Mouse (Mus musculus) monocyte, adult 2 months (primary cell): ENCODE measurements at regions not wholly inside any gene's neighbourhood (a gene's known extent, or its start where the extent isn't known, plus 50 kb on each side); places are given as distances from the start of the nearest gene placed in this dataset.
A peak's percentile ranks its signal among the peaks of the same experiment; 100 is the strongest.
"Not testable (repeated sequence)": the region's sequence is repeated elsewhere in the genome, so short reads cannot be mapped to it uniquely, and the experiment has no call there.

Experiments used
- DNase-seq, 2 experiments: peaks; one replicate each; pipeline ENCODE4 v3.0.0; 2022; ENCODE audit warnings: low spot score in 2 of 2, low read depth in 1 of 2

DNA sequence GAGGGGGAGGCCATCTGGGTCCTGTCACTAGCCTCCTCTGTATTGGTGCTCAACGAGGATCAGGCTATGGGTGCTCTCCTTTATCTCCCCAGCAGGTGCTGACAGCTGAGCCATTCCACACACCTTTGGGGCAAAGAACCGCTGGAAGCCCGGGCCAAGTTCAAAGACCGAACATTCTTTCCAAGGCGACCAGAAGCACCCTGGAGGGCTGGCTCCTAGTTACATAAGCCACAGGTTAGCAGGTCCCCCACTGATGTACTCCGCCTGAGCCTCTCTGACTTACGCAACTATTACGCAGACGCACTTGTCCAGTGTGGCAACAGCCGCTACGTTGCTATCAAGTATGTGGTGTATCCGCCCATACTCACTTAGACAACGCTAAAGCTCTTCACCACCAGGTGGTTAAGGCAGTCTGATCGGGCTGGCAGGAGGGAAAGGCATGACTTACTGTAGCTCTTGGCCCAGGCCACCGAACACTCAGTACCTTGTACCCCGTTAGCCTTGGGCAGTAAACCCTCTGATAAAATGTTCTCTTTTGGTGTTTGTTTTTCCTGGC lies 69.2 kb downstream of the Gm33543 start:
- DNase-seq: peak in 1 of 2 experiments; percentile 7

DNA sequence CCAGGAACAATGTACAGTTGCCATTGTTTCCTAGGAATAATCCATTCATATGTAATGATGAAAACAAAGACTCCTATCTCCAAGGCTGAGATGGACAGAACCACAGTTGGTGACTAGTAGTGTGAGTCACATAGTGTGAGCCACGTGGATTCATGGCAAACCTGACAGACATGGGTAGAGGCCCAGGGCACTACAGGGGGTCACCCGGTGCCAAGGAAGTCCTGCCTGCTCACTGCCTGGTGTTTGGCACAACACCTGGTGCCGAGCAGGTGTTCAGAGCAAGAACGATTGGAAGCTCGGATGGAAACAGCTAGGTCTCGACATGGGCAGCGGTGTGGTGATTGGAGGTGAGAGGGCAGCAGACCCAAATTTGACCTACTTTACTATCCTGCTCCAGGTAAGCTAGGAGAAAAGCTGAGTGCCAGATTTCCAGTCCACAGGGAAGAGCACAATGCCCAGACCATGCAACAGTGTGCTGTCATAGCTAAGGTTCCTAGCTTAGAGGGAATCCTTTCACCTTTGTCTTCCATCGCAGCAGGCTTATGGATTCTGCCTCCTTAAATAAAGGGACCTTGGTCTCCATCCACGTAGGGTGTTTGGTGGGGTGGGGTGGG lies 69.8 kb downstream of the Gm33543 start:
- no peak for DNase-seq

DNA sequence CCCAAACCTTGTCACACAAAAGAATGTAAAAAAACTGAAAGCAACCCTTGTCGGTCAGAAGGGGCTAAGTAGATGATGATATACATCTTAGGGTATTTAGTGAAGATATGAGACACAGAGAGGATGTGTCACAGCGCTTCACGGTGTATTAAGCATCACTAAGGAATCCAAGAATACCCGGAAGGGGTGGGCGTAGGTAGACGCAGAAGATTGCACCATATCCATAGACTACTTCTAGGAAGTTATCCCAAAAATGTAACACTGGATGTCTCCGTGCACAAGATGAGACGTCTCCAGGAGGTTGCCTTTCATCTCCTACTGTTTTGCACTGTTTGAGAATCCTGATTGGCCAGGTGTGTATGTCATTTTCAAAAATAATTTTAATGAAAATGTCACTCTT lies 73.8 kb downstream of the Gm33543 start:
- DNase-seq: no peak

DNA sequence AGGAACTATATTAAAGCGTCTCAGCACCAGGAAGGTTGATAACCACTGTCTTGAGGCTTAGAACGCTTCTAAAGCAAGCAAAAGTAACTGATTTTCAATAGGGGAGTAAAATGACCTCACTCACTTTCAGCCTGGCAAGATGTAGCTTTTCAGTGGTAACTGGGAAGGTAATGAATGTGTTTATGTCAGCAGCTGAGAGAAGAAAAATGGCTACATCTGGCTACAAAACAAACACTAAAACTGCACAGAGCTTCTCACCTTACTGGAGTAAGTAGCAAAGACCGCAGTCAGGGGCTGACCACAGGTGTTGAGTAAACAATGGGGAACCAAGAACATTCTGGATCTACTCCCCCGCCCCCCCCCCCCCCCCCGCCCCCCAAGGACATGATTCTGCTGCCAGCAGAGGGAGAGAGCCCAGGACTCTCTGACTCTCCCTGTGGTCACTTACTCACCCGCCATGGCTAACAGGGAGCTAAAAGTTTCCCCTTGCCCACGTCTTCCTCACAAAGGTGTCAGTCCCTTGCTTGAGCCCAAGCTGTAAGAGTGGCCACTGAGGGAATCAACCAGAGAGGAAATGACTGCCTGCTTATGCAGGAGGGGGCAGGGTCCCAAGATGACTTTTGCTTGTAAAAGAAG lies 75.1 kb downstream of the Gm33543 start:
- no peak for DNase-seq

- DNase-seq: no peak
These were observed 78.6 kb downstream of the Gm33543 start for GRCm38 (mm10) chr10:95764129-95764528.

DNA sequence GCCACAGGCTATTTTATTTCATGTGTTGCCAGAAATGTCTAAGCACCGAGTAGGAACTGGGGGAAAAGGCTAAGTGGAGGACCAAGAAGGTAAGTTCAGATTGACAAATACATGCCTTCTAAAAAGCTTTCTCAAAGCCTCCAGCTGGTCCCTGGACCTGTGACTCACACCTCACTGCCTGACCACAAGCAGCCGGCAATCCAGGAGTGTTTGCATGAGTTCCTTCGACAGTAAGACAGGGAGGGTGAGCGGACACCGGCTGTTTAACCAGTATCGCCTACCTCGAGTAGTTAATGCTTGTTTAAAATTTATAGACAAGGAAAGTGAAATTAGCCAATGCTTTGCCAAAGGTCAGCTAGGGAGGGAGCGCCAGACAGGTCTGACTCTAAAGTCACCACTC lies 80.1 kb downstream of the Gm33543 start:
- no peak for DNase-seq

- DNase-seq: no peak
These were observed 80.8 kb downstream of the Gm33543 start for GRCm38 (mm10) chr10:95761969-95762368.

- DNase-seq: no peak
These were observed 82.4 kb downstream of the Gm33543 start for GRCm38 (mm10) chr10:95760121-95760870.

DNA sequence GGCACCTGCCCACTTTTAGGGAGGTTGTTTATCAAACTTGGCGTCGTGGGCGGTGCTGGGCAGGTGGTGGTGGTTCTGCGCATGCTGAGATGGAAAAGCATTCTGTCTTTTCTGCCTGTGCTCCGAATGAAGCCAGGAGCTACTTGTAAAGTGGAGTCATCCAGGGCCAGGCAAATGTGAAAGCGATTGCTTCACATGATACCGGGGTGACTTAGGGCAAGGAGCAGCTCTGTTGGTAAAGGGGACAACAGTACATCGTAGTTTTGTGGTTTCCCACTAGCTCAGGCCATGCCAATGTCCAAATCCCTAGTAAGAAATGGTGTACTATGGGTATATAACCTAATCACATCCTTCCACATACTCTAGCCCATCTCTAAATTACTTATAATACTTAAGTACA lies 84.5 kb downstream of the Gm33543 start:
- no peak for DNase-seq

GRCm38 (mm10) chr10:95755429-95755828 lies 82.2 kb upstream of the Anapc15-ps start:
- DNase-seq: no peak

DNA sequence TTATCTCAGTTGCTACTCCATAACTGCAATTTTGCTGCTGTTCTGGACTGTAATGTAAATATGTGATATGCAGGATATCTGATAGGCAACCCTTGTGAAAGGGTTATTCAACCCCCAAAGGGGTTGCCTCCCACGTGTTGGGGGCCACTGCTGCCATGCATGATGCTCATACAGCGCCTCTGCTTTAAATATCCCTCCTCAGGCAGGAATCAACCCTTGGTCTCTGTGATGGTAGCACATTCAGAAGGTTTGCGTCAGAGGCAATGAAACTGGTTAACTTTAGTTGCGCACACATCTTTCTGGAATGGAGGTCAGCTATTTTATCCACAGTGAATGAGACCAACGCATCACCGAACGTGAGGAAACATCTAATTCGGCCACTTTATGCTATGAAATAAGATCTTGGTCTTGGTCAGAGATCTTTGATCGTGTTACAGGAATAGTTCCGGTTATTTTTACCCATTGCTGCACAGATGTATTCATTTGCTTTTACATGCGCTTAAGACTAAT lies 80.2 kb upstream of the Anapc15-ps start:
- no peak for DNase-seq

GRCm38 (mm10) chr10:95748360-95748759 lies 75.1 kb upstream of the Anapc15-ps start:
- DNase-seq: no peak

DNA sequence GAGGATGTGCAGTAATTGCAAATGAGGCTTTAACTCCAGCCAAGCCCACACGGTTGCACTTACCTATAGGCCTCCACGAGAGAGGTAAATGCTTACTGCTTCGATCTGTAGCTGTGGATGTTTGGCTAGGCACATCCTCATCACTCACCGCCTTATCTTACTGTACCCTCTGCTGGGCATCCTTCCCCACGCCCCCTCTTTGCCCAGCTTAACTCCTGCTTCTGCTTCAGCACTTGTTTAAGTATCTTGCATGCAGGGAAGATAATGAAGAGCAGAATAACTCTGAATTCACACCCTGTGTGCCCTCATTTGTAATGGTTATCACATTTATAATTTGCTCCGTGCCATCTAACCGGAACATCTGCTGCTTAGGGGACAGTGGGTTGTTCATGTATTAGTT lies 74.7 kb upstream of the Anapc15-ps start:
- no peak for DNase-seq

DNA sequence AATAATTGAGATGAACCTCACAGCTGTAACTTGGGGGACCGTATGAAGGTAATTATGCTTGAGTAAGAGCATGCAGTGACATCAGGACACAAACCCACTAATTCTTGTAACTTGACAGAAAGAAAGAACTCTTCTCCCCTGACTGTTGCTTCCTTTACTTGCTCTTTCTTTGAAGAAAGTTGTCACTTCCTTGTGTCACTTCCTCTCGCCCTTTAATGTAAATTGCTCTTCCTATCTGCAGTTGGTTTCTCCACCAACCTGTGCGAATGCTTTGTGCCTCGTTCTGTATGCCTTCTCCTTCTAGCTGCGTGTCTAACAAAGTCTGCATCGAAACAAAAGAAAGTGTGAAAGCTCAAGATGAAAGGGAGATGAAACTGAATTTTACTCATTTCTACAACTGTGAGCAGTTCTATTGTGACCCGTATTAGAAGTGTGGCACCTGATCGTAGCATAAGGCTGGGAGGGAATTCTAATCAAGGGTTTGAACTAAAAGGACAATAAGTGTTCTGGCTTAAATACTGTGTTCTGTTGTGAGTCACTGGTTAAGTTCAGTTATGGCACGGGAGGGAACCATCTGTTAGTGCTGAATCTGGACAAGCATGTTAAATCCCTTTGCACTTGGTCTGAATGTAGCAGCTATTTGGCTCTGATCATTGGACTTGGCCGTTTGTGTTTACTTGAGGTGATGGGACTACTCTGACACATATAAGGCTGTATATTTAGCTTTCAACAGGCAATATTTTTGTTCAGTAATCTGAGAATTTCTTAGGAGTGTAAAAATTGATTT lies 72.8 kb upstream of the Anapc15-ps start:
- DNase-seq: no peak

GRCm38 (mm10) chr10:95745254-95745653 lies 72.0 kb upstream of the Anapc15-ps start:
- no peak for DNase-seq

GRCm38 (mm10) chr10:95743627-95744026 lies 70.4 kb upstream of the Anapc15-ps start:
- DNase-seq: no peak

- no peak for DNase-seq
These were observed 66.2 kb upstream of the Anapc15-ps start for GRCm38 (mm10) chr10:95739421-95739820.

DNA sequence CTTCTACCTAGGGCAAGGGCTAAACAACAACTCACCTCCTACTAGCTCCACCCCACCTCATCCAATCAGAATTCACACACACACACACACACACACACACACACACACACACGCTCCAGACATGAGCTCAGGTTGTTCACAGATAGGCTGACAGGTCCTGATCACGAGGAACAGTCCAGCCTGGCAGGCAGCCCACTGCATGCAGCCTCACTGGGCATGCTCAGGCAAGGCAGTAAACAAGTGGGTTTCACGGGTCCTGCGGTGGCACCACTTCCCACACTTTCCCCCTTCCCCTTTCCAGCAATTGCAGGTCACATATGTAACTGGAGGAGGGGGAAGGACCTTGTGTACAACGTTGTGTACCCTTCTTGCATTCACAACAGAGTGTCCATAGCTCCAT lies 63.5 kb upstream of the Anapc15-ps start:
- DNase-seq: not testable (repeated sequence)

DNA sequence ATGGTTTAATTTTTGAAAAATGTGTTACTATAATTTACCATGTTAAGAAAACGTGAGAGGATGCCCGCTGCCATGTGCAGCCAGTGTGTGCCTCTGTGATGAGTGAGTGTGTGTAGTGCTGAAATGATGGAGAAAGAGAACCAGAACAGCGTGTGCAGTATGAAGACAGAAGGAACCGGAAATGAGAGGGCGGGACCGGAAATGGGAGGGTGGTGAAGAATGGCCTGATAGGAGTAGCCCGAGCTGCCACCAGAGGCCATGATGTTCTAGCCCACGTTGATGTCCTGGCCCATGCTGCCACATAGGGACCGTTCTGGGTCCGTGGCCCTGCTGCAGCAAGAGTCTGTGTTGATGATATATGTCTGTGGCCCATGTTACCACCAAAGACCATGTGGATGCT lies 57.8 kb upstream of the Anapc15-ps start:
- DNase-seq: no peak

- DNase-seq: no peak
These were observed 56.6 kb upstream of the Anapc15-ps start for GRCm38 (mm10) chr10:95729890-95730289.

- DNase-seq: no peak
These were observed 52.7 kb upstream of the Anapc15-ps start for GRCm38 (mm10) chr10:95725910-95726309.
